Mouse (Mus musculus) intestine, embryonic 14.5 days (tissue): ENCODE measurements at regions not wholly inside any gene's neighbourhood (a gene's known extent, or its start where the extent isn't known, plus 50 kb on each side); places are given as distances from the start of the nearest gene placed in this dataset.

Experiments
- ATAC-seq: fragments of 200-750 bp; cut with Nextera tagmentation; replicated peaks from 2 replicates; pipeline ENCODE4 v1.8.0; 2017; ENCODE audit warnings: low read depth, moderate number of reproducible peaks, moderate TSS enrichment, moderate library complexity; ENCODE audit not compliant: low FRiP score, low TSS enrichment
- DNase-seq: peaks from one replicate; pipeline ENCODE4 v3.0.0-alpha.2; 2018; ENCODE audit warnings: low spot score
- H3K27ac ChIP-seq: fragments of 300-500 bp; sonication (generic); 2 replicates; pipeline ENCODE4 v1.5.1; 2014; ENCODE audit warnings: low read depth, mild to moderate bottlenecking, control low read depth
- H3K27me3 ChIP-seq: fragments of 300-500 bp; sonication (generic); replicated peaks from 2 replicates; pipeline ENCODE4 v1.6.1; 2014; ENCODE audit warnings: low read length, control low read depth; ENCODE audit not compliant: control insufficient read depth, insufficient read depth
- H3K36me3 ChIP-seq: fragments of 300-500 bp; sonication (generic); 2 replicates; pipeline ENCODE4 v1.6.1; 2014; ENCODE audit warnings: low read length, control low read depth; ENCODE audit not compliant: control insufficient read depth, insufficient read depth
- H3K4me1 ChIP-seq: fragments of 300-500 bp; sonication (generic); replicated peaks from 2 replicates; pipeline ENCODE4 v1.6.1; 2014; ENCODE audit warnings: low read length, control low read depth, mixed read lengths; ENCODE audit not compliant: control insufficient read depth, insufficient read depth
- H3K4me2 ChIP-seq: fragments of 300-500 bp; sonication (generic); 2 replicates; pipeline ENCODE4 v1.6.1; 2014; ENCODE audit warnings: low read length
- H3K4me3 ChIP-seq: fragments of 300-500 bp; sonication (generic); 2 replicates; pipeline ENCODE4 v1.5.1; 2014; ENCODE audit warnings: low read depth, low read length, control low read depth, mixed read lengths
- H3K9ac ChIP-seq: fragments of 300-500 bp; sonication (generic); 2 replicates; pipeline ENCODE4 v1.6.1; 2014; ENCODE audit warnings: mild to moderate bottlenecking, low read length
- H3K9me3 ChIP-seq: fragments of 300-500 bp; sonication (generic); 2 replicates; pipeline ENCODE4 v1.6.1; 2016; ENCODE audit warnings: low read length, control low read depth; ENCODE audit not compliant: control insufficient read depth
- WGBS: fragments of 180-500 bp; shearing (Covaris S2); extraction: QIAGEN DNeasy Blood & Tissue Kit; methylation state at CpG from one replicate; pipeline ENCODE4 v1.1.7; 2014; 5-methylcytosine and 5-hydroxymethylcytosine counted together

DNA sequence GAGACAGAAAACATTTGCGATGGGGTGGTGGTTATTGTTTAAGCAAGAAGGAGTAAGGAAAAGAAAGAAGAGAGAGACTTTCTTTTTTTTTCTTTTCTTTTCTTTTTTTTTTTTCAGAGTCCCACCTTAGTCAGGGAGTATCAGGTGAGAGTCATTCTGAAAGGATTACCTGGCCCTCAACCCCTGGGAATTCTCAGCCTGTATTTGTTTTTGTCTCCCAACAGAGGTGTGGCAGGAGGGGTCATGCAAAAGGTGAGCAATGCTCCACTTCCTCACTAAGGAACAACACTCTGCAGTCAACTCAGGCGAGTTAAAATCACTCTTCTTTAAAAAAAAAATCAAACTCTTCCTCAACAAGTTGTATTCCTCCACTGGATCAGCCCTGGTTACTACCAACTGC, 236.6 kb downstream of the Ikzf2 start:
- Histone ChIP-seq H3K4me1 (no peaks in the 10 kb centered on the region), H3K4me3 (no peak overlapping the region), H3K9me3 (no peaks in the 10 kb centered on the region), H3K9ac (no peak overlapping the region), H3K27ac (no peak overlapping the region), H3K4me2 (no peak overlapping the region), H3K27me3 (no peaks in the 10 kb centered on the region), H3K36me3 (no peaks in the 10 kb centered on the region)
- ATAC-seq: no peak
- peak; percentile 38 for DNase-seq
- 60% methylated on average over 2 of the region's 2 CpGs for WGBS

- 74% methylated on average over 5 of the region's 5 CpGs for WGBS
- DNase-seq (peak; percentile 25), ATAC-seq (no peak)
- Histone ChIP-seq H3K9ac (no peak overlapping the region), H3K27ac (no peak overlapping the region), H3K36me3 (no peaks in the 10 kb centered on the region), H3K27me3 (no peaks in the 10 kb centered on the region), H3K4me3 (no peak overlapping the region), H3K4me1 (no peaks in the 10 kb centered on the region), H3K9me3 (no peaks in the 10 kb centered on the region), H3K4me2 (no peak overlapping the region)
Observed at GRCm38 (mm10) chr1:69447276-69447675, 239.8 kb downstream of the Ikzf2 start.

DNA sequence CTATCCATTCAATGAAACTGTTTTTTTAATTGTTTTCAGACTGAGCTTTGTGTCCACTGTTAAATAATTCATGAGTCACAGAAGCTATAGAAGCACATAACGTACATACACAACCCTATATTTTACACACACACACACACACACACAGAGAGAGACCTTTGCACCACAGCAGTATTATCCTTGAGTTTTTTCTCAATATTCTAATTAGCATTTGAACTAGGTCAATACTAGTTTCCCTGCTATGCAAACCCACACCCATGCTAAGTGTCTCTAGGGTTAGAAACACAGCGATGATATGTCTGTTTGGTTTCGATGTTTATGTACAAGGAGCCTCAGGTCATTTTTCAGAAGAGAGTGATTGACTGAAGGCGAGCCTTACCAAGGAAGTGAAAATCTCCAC, 242.3 kb downstream of the Ikzf2 start:
- no peak for DNase-seq
- Histone ChIP-seq H3K4me3 (no peak overlapping the region), H3K9me3 (no peaks in the 10 kb centered on the region), H3K36me3 (no peaks in the 10 kb centered on the region), H3K27me3 (no peaks in the 10 kb centered on the region), H3K9ac (no peak overlapping the region), H3K4me1 (no peaks in the 10 kb centered on the region), H3K4me2 (no peak overlapping the region), H3K27ac (no peak overlapping the region)
- no peak for ATAC-seq
- 74% methylated on average over 4 of the region's 4 CpGs for WGBS

GRCm38 (mm10) chr1:69443466-69443865, 243.6 kb downstream of the Ikzf2 start:
- Histone ChIP-seq H3K36me3 (no peaks in the 10 kb centered on the region), H3K4me1 (no peaks in the 10 kb centered on the region), H3K4me3 (no peak overlapping the region), H3K9me3 (no peaks in the 10 kb centered on the region), H3K4me2 (no peak overlapping the region), H3K27ac (peak overlapping the region; percentile 16; the same call in 1 of the 2 replicates), H3K9ac (no peak overlapping the region), H3K27me3 (no peaks in the 10 kb centered on the region)
- DNase-seq (no peak), ATAC-seq (no peak; the same call in 1 of the 2 replicates)
- 38% methylated on average over 7 of the region's 7 CpGs for WGBS

- no peak overlapping the region for H3K9ac ChIP-seq
- no peaks in the 10 kb centered on the region for H3K4me1 ChIP-seq
- 91% methylated on average over 14 of the region's 14 CpGs for WGBS
- no peaks in the 10 kb centered on the region for H3K27me3 ChIP-seq
- no peak for DNase-seq
- H3K9me3 ChIP-seq: no peaks in the 10 kb centered on the region
- H3K4me3 ChIP-seq: no peak overlapping the region
- ATAC-seq: no peak
- no peak overlapping the region for H3K4me2 ChIP-seq
- no peaks in the 10 kb centered on the region for H3K36me3 ChIP-seq
- no peak overlapping the region for H3K27ac ChIP-seq
Observed at GRCm38 (mm10) chr1:69440564-69441334, 246.3 kb downstream of the Ikzf2 start.

DNA sequence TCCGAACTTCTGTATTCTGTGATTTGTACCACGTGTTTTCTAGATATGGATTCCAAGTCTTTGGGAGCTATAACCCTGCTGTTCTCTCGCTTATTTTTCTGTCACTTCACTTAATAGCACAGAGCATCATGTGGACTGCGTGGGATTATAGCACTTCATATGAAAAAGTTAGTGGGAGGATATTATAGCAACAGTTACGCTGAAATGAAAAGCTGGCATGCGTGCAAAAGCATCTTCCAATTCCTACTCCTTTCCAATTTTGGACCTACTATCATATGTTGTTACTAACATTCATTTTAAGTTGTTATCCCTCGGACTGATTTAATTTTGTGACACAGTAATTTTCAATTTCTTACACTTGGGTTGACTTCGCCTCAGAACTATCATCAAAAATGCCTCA, 250.0 kb downstream of the Ikzf2 start:
- no peaks in the 10 kb centered on the region for H3K9me3 ChIP-seq
- WGBS: 89% methylated on average over 8 of the region's 8 CpGs
- H3K4me1 ChIP-seq: no peaks in the 10 kb centered on the region
- no peak overlapping the region for H3K27ac ChIP-seq
- H3K36me3 ChIP-seq: no peaks in the 10 kb centered on the region
- H3K9ac ChIP-seq: no peak overlapping the region
- H3K27me3 ChIP-seq: no peaks in the 10 kb centered on the region
- ATAC-seq: no peak
- no peak overlapping the region for H3K4me2 ChIP-seq
- H3K4me3 ChIP-seq: no peak overlapping the region
- DNase-seq: no peak

DNA sequence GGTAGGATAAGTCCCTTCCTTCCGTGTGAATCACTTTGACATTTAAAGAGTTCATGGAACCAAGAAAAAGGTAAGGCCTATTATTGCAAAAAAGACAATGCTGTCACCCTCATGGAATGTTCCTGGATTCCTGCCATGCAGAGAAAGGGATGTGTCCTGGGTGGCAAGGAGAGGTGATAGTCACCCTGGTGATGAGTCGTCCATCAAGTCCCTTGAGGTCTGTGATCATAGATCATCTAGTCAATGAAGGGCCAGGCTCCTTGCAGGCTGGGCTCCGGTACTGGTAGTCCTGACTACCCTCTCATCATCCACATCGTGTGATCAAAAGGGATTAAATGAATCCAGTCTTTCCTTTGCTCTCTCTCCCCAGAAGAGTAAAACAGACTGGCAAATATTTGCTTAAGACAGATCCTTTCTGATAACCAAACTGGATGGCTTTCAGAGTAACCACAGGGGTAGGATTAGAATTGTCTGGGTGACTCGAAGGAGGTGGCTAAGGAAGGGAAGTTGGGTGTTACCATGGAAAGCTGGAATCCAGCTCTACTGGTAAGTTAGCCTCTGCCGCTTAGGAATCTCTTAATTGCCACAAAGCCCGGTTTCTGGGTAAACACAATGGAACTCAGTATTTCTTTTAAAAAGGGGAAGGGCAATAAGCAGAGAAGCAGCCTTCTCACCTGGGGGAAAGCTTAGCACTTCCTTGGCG, 253.2 kb downstream of the Ikzf2 start:
- peak overlapping the region; percentile 33; the same call in 1 of the 2 replicates for H3K27ac ChIP-seq
- 33% methylated on average over 8 of the region's 8 CpGs for WGBS

DNA sequence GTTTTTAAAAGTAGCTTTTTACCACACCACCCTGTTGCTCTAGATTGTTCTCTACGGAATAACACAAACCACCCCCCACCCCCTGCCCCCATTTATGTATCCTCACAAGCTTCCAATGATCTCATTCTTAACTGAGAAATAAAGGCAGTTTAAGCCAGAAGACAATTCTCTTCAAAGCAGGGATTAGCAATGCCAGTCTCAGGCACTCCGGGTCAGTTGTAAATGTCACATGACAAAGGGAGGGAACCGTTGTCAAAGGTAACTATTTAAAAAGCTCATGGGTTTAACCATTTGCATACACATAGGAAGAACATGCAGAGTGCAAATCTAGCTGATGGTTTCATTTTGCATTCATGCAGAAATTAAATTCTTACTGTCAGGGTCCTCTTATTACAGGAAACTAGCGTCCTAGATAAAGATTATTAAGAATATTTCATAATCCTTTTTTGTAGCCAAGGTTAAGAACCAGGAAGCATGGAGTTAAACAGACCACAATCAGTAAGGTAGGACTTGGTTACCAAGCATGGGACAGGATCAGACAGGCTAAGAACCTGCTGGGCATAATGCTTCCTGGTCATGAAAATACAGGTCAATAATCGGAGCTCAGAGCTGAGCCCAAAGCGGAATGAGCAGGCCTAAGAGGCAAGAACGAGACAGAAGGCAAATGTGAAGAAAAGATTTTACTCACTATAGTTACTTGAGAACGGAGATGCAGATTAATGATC, 256.2 kb downstream of the Ikzf2 start:
- H3K4me3 ChIP-seq: no peak overlapping the region
- H3K9ac ChIP-seq: no peak overlapping the region
- no peaks in the 10 kb centered on the region for H3K27me3 ChIP-seq
- H3K27ac ChIP-seq: 0 out of 2 replicates have a peak overlapping the region, but pooled peaks have one; percentile 16
- H3K4me1 ChIP-seq: no peaks in the 10 kb centered on the region
- WGBS: 52% methylated on average over 8 of the region's 8 CpGs
- H3K9me3 ChIP-seq: no peaks in the 10 kb centered on the region
- ATAC-seq (peak; percentile 84), DNase-seq (no peak)
- H3K36me3 ChIP-seq: no peaks in the 10 kb centered on the region
- no peak overlapping the region for H3K4me2 ChIP-seq

More for the DNA sequence above, 253.2 kb downstream of the Ikzf2 start:
- Histone ChIP-seq H3K27me3 (no peaks in the 10 kb centered on the region), H3K4me1 (no peaks in the 10 kb centered on the region), H3K36me3 (no peaks in the 10 kb centered on the region), H3K4me2 (no peak overlapping the region), H3K4me3 (no peak overlapping the region), H3K9me3 (no peaks in the 10 kb centered on the region), H3K9ac (no peak overlapping the region)
- ATAC-seq: 0 out of 2 replicates have a peak, but pooled peaks have one; percentile 52
- DNase-seq: no peak
